Mouse (Mus musculus): ENCODE results near the gene Erp27. TPM values are rescaled to one million over a fixed set of nuclear protein-coding genes. Genes with fewer than 3 reads are reported as not detected.
A peak's percentile ranks its signal among the peaks of the same experiment; 100 is the strongest.

Erp27 gene
- total and polyA plus RNA-seq, 3 experiments = 0.55 to 1.9 TPM; not detected in 1

DNA sequence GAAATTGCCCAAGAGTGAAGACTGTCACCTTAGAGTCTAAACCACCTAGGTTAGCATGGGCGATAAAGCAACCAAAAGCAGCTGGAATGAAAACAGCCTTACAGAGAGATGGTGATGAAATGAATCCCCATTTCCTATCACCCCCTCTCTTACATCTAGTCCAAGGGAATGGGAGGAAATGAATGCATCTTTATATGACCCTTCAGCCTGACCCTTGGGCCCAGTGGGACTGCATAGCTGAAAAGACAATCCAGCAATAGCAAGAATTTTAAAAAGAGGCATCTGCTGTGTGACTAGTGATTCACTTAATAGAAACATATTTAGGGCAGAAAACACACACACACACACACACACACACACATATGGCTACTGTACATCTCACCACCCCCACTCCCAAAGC is 5.6 kb upstream of the Erp27 start:
- no peak overlapping the region for H3K4me3 ChIP-seq (replicated peaks in 1 of 3; ENCODE audit: low read depth in 2 of 3, low read length in 2 of 3, poor library complexity in 1 of 3)
- no peaks in the 10 kb centered on the region for H3K9me3 ChIP-seq (replicated peaks; ENCODE audit: low read length)
- no peaks in the 10 kb centered on the region for H3K27me3 ChIP-seq (replicated peaks)
- H3K9ac ChIP-seq (ENCODE audit: insufficient read depth, low read depth) = no peak overlapping the region
- H3K79me2 ChIP-seq (replicated peaks; ENCODE audit: control insufficient read depth, extremely low read depth, insufficient read depth, poor library complexity, severe bottlenecking) = peaks cover 14% of the 10 kb centered on the region
- no peak for DNase-seq (ENCODE audit: extremely low read depth)
- no peak overlapping the region for H3K4me2 ChIP-seq (ENCODE audit: insufficient read depth, low read depth, poor library complexity, severe bottlenecking)
- in situ Hi-C loops (cut with MboI; ENCODE audit: low pct_ligation_motif_present, low pct_unique_long_range_greater_than_20kb, low sequenced_read_pairs) = no loop called here
- no peak for TF ChIP-seq TCF12 (IDR thresholded peaks at IDR 0.05; ENCODE audit: low read depth, low read length)
- TF ChIP-seq UBTF (IDR thresholded peaks at IDR 0.05; ENCODE audit: low read depth, low read length) = no peak
- no peak for TF ChIP-seq EP300 (IDR thresholded peaks at IDR 0.05; ENCODE audit: low read length)
- TF ChIP-seq NRF1 (IDR thresholded peaks at IDR 0.05; ENCODE audit: low read depth, low read length) = no peak
- TF ChIP-seq POLR2AphosphoS2 (IDR thresholded peaks at IDR 0.05; ENCODE audit: low read depth, low read length) = no peak
- TF ChIP-seq MEF2A (IDR thresholded peaks at IDR 0.05; ENCODE audit: borderline replicate concordance, low read depth, low read length) = no peak
- H3K27ac ChIP-seq (ENCODE audit: insufficient read depth, low read depth) = no peak overlapping the region
- dilution Hi-C loops (cut with MboI; ENCODE audit: extremely low pct_ligation_motif_present, extremely low pct_unique_long_range_greater_than_20kb, low sequenced_read_pairs) = no loop called here
- peaks cover 14 to 44% of the 10 kb centered on the region in 2 experiments for H3K4me1 ChIP-seq (ENCODE audit: control insufficient read depth in 1 of 2, insufficient read depth in 2 of 2)
- H3K36me3 ChIP-seq (replicated peaks in 1 of 2; ENCODE audit: control insufficient read depth in 1 of 2, insufficient read depth in 1 of 2, low read length in 1 of 2) = peaks cover 89 to 96% of the 10 kb centered on the region in 2 experiments

DNA sequence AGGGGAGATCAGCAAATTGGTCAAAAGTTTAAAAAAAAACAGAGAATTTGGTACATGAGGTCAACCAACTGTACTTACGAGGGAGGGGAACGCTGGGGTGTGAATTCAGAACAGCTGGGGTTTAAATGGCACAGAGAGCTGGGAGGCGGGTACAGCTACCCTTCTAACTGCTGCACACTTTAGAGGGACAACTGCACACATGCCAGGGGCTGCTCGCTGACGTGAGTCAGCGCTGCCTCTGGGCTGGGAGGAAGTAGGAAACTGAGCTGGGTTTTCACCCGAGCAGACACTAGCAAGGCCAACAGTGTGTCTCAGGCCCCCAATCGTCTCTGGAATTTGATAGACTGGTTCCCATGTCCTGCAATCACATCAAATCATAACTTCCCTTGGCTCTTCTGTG is 3.1 kb upstream of the Erp27 start:
- H3K36me3 ChIP-seq (replicated peaks in 1 of 2; ENCODE audit: control insufficient read depth in 1 of 2, insufficient read depth in 1 of 2, low read length in 1 of 2) = peaks cover 68 to 88% of the 10 kb centered on the region in 2 experiments

DNA sequence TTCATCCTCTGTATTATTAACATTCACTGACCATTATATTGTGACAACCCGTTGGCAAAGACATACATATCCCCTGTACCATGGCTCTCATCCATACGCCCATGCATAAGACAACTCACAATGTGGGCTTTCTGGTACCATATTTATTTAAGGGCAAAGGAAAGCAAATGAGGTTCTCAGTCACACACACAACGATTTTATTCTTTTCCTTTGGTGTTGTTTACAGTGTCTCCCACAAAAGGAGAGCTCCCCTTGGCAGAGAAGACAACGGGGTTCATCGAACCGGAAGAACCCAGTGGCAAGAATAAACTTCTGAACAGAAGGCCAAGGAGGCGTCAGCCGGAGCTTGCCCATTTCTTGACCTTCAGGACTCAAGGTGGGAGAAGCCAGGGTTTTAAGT is 1.6 kb upstream of the Erp27 start, which contains the start of gene Pde6h:
Gene Pde6h (plus strand): TSS at position 301 of the 400 bp plus-strand sequence.
- dilution Hi-C loops (cut with MboI; ENCODE audit: extremely low pct_ligation_motif_present, extremely low pct_unique_long_range_greater_than_20kb, low sequenced_read_pairs) = no loop called here
- in situ Hi-C loops (cut with MboI; ENCODE audit: low pct_ligation_motif_present, low pct_unique_long_range_greater_than_20kb, low sequenced_read_pairs) = no loop called here
- Histone ChIP-seq H3K4me2 (ENCODE audit: insufficient read depth, low read depth, poor library complexity, severe bottlenecking) (no peak within 1 kb of the TSS), H3K9me3 (replicated peaks; ENCODE audit: low read length) (no peaks in the 10 kb centered on the region), H3K36me3 (replicated peaks in 1 of 2; ENCODE audit: control insufficient read depth in 1 of 2, insufficient read depth in 1 of 2, low read length in 1 of 2) (peaks cover 60 to 87% of the 10 kb centered on the region in 2 experiments), H3K4me3 (replicated peaks in 1 of 3; ENCODE audit: low read depth in 2 of 3, low read length in 2 of 3, poor library complexity in 1 of 3) (no peak within 1 kb of the TSS), H3K27ac (ENCODE audit: insufficient read depth, low read depth) (no peak within 1 kb of the TSS), H3K27me3 (replicated peaks) (no peaks in the 10 kb centered on the region), H3K9ac (ENCODE audit: insufficient read depth, low read depth) (no peak within 1 kb of the TSS), H3K79me2 (replicated peaks; ENCODE audit: control insufficient read depth, extremely low read depth, insufficient read depth, poor library complexity, severe bottlenecking) (peaks cover 2% of the 10 kb centered on the region; the same call in 1 of the 2 replicates), H3K4me1 (ENCODE audit: control insufficient read depth in 1 of 2, insufficient read depth in 2 of 2) (peaks cover 0 to 35% of the 10 kb centered on the region in 2 experiments; a peak in 2 of 4 replicates)
- no peak for TF ChIP-seq BHLHE40 (IDR thresholded peaks at IDR 0.05; ENCODE audit: low read depth, low read length)
- TF ChIP-seq E2F4 (IDR thresholded peaks at IDR 0.05; ENCODE audit: insufficient replicate concordance, low read depth, low read length) = no peak
- no peak for TF ChIP-seq CHD1 (IDR thresholded peaks at IDR 0.05; ENCODE audit: low read depth, low read length)
- no peak for TF ChIP-seq CTCF (conservative IDR thresholded peaks at IDR 0.05 in 1 of 2, IDR thresholded peaks at IDR 0.05 in 1 of 2; ENCODE audit: low read depth in 2 of 2, low read length in 2 of 2)
- TF ChIP-seq TBP (conservative IDR thresholded peaks at IDR 0.05; ENCODE audit: low read depth, low read length) = no peak
- no peak for TF ChIP-seq PAX5 (IDR thresholded peaks at IDR 0.05; ENCODE audit: low read length)
- TF ChIP-seq MAFK (IDR thresholded peaks at IDR 0.05; ENCODE audit: insufficient replicate concordance, low read length) = no peak
- no peak for TF ChIP-seq MEF2A (IDR thresholded peaks at IDR 0.05; ENCODE audit: borderline replicate concordance, low read depth, low read length)
- DNase-seq (ENCODE audit: extremely low read depth) = no peak

More for the DNA sequence above, 3.1 kb upstream of the Erp27 start:
- Histone ChIP-seq H3K9me3 (replicated peaks; ENCODE audit: low read length) (no peaks in the 10 kb centered on the region), H3K4me1 (ENCODE audit: control insufficient read depth in 1 of 2, insufficient read depth in 2 of 2) (peaks cover 0 to 30% of the 10 kb centered on the region in 2 experiments; a peak in 2 of 4 replicates), H3K4me2 (ENCODE audit: insufficient read depth, low read depth, poor library complexity, severe bottlenecking) (no peak overlapping the region), H3K27me3 (replicated peaks) (no peaks in the 10 kb centered on the region), H3K9ac (ENCODE audit: insufficient read depth, low read depth) (no peak overlapping the region), H3K79me2 (replicated peaks; ENCODE audit: control insufficient read depth, extremely low read depth, insufficient read depth, poor library complexity, severe bottlenecking) (peaks cover 4% of the 10 kb centered on the region; the same call in 1 of the 2 replicates), H3K4me3 (replicated peaks in 1 of 3; ENCODE audit: low read depth in 2 of 3, low read length in 2 of 3, poor library complexity in 1 of 3) (no peak overlapping the region), H3K27ac (ENCODE audit: insufficient read depth, low read depth) (0 out of 2 replicates have a peak overlapping the region, but pooled peaks have one; percentile 13)
- no peak for TF ChIP-seq MXI1 (IDR thresholded peaks at IDR 0.05; ENCODE audit: low read depth, low read length)
- no peak for TF ChIP-seq ZC3H11A (IDR thresholded peaks at IDR 0.05; ENCODE audit: low read depth, low read length)
- no peak for TF ChIP-seq JUND (conservative IDR thresholded peaks at IDR 0.05; ENCODE audit: low read depth, low read length)
- TF ChIP-seq USF2 (conservative IDR thresholded peaks at IDR 0.05; ENCODE audit: low read depth, low read length) = no peak
- TF ChIP-seq TBP (conservative IDR thresholded peaks at IDR 0.05; ENCODE audit: low read depth, low read length) = no peak
- TF ChIP-seq ELF1 (IDR thresholded peaks at IDR 0.05; ENCODE audit: low read depth, low read length) = no peak
- TF ChIP-seq CHD1 (IDR thresholded peaks at IDR 0.05; ENCODE audit: low read depth, low read length) = no peak
- no peak for TF ChIP-seq SMC3 (IDR thresholded peaks at IDR 0.05; ENCODE audit: low read depth, low read length)
- TF ChIP-seq MEF2A (IDR thresholded peaks at IDR 0.05; ENCODE audit: borderline replicate concordance, low read depth, low read length) = no peak
- no peak for TF ChIP-seq CHD2 (IDR thresholded peaks at IDR 0.05; ENCODE audit: low read length)
- TF ChIP-seq CTCF (conservative IDR thresholded peaks at IDR 0.05 in 1 of 2, IDR thresholded peaks at IDR 0.05 in 1 of 2; ENCODE audit: low read depth in 2 of 2, low read length in 2 of 2) = no peak
- no peak for TF ChIP-seq KAT2A (IDR thresholded peaks at IDR 0.05; ENCODE audit: insufficient replicate concordance, low read length)
- no peak for TF ChIP-seq SIN3A (IDR thresholded peaks at IDR 0.05; ENCODE audit: low read length)
- TF ChIP-seq NRF1 (IDR thresholded peaks at IDR 0.05; ENCODE audit: low read depth, low read length) = no peak
- TF ChIP-seq MAX (IDR thresholded peaks at IDR 0.05; ENCODE audit: low read length) = no peak
- no peak for DNase-seq (ENCODE audit: extremely low read depth)
- in situ Hi-C loops (cut with MboI; ENCODE audit: low pct_ligation_motif_present, low pct_unique_long_range_greater_than_20kb, low sequenced_read_pairs) = no loop called here
- dilution Hi-C loops (cut with MboI; ENCODE audit: extremely low pct_ligation_motif_present, extremely low pct_unique_long_range_greater_than_20kb, low sequenced_read_pairs) = no loop called here

Data from CH12.LX (cell line).